Mouse (Mus musculus) limb, embryonic 14.5 days (tissue): ENCODE measurements around the gene Tmem151b. TPM values are rescaled to one million over a fixed set of nuclear protein-coding genes. Genes with fewer than 3 reads are reported as not detected.

Experiments used
- ATAC-seq: fragments of 200-750 bp; cut with Nextera tagmentation; 2 replicates; pipeline ENCODE4 v1.8.0; 2017; ENCODE audit warnings: low read depth, moderate number of reproducible peaks, moderate TSS enrichment; ENCODE audit not compliant: low FRiP score
- DNase-seq: peaks from one replicate; pipeline ENCODE4 v3.0.0-alpha.2; 2015; ENCODE audit warnings: low spot score
- H3K27ac ChIP-seq: fragments of 300-500 bp; sonication (generic); replicated peaks from 2 replicates; pipeline ENCODE4 v1.5.1; 2014; ENCODE audit warnings: low read depth, mild to moderate bottlenecking, low read length, moderate library complexity, mixed read lengths
- H3K27me3 ChIP-seq: fragments of 300-500 bp; sonication (generic); 2 replicates; pipeline ENCODE4 v1.6.1; 2014; ENCODE audit warnings: low read length, mixed read lengths; ENCODE audit not compliant: control insufficient read depth, insufficient read depth
- H3K36me3 ChIP-seq: fragments of 300-500 bp; sonication (generic); 2 replicates; pipeline ENCODE4 v1.6.1; 2014; ENCODE audit warnings: mild to moderate bottlenecking, low read length, moderate library complexity, mixed read lengths; ENCODE audit not compliant: control insufficient read depth, insufficient read depth
- H3K4me1 ChIP-seq: fragments of 300-500 bp; sonication (generic); 2 replicates; pipeline ENCODE4 v1.6.1; 2014; ENCODE audit warnings: antibody characterized with exemption, low read length, mixed read lengths; ENCODE audit not compliant: control insufficient read depth, insufficient read depth
- H3K4me2 ChIP-seq: fragments of 300-500 bp; sonication (generic); replicated peaks from 2 replicates; pipeline ENCODE4 v1.6.1; 2014; ENCODE audit warnings: low read depth, mild to moderate bottlenecking, low read length, moderate library complexity; ENCODE audit not compliant: severe bottlenecking
- H3K4me3 ChIP-seq: fragments of 300-500 bp; sonication (generic); replicated peaks from 2 replicates; pipeline ENCODE4 v1.5.1; 2014; ENCODE audit warnings: low read length
- H3K9ac ChIP-seq: fragments of 300-500 bp; sonication (generic); 2 replicates; pipeline ENCODE4 v1.6.1; 2014; ENCODE audit warnings: mild to moderate bottlenecking, low read depth, low read length, moderate library complexity; ENCODE audit not compliant: severe bottlenecking
- H3K9me3 ChIP-seq: fragments of 300-500 bp; sonication (generic); 2 replicates; pipeline ENCODE4 v1.6.1; 2016; ENCODE audit warnings: low read length; ENCODE audit not compliant: control insufficient read depth
- POLR2A ChIP-seq: fragments of 200-500 bp; IDR thresholded peaks from 2 replicates; pipeline ENCODE4 v1.8.0; 2012; ENCODE audit warnings: inconsistent platforms, mild to moderate bottlenecking, moderate library complexity, borderline replicate concordance; ENCODE audit not compliant: insufficient read depth, insufficient read length; ENCODE audit errors: extremely low read depth
- WGBS: fragments of 180-500 bp; shearing (Covaris S2); extraction: QIAGEN DNeasy Blood & Tissue Kit; methylation state at CpG from one replicate; pipeline ENCODE4 v1.1.7; 2014; 5-methylcytosine and 5-hydroxymethylcytosine counted together
- polyA plus RNA-seq, 2 experiments: library from polyadenylated mRNA; depleted of rRNA in 1 of 2; stranded (reverse) in 1 of 2; unstranded in 1 of 2; fragments of >200 nt; fragmentation: Nextera tagmentation in 1 of 2; extraction: Ambion mirVana in 1 of 2; gene quantifications; 2 replicates each; pipeline versions ENCODE4 v1.2.1 to v1.2.3; 2012 to 2014

The Tmem151b gene
- polyA plus RNA-seq, 2 experiments: 2.9 to 6.1 TPM

DNA sequence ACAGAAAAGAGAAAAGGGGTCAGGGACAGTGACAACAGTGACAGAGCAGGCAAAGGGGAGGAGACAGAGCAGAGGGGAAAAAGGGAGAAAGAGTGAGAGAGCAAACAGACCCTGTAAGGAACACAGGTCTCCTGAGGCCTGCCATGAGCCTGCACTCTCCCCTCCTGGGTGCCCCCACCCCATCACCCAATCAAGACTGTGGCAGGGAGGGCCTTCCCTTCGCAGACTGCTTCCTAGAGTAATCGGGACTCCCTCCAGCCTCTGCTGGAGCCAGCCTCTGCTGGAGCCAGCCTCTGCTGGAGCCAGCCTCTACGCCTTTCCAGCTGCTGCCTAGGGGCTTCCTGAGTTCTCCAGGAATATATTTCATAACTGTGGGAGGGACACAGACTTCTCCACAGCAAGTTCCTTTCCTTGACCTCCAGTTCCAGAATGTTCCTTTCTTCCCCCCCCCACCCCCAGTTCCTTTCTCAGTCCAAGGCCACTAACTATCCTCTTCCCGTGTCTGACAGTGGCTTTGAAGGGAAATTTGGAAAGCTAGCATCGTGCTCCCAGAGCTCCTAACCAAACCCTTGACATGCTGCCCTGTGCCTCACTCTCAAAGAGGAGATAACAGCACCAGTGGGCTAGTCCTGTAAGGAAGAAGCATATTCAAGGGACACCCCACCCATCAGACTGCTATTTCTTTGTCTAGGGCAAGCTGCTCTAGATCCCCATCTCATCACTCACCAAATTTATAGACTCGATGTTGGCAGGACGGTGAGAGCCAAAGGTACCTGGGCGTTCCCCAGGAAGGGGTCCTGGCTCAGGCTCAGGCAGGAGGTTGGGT, 43.3 kb upstream of the Tmem151b start:
- H3K9ac ChIP-seq: 0 out of 2 replicates have a peak overlapping the region, but pooled peaks have one; percentile 17
- TF ChIP-seq POLR2A: no peak
- H3K9me3 ChIP-seq: no peaks in the 10 kb centered on the region
- 50% methylated on average over 7 of the region's 8 CpGs for WGBS
- H3K27me3 ChIP-seq: no peaks in the 10 kb centered on the region
- H3K27ac ChIP-seq: no peak overlapping the region
- peak overlapping the region; percentile 88 for H3K4me2 ChIP-seq
- H3K36me3 ChIP-seq: peaks cover 17% of the 10 kb centered on the region
- peaks cover 48% of the 10 kb centered on the region for H3K4me1 ChIP-seq
- ATAC-seq (no peak), DNase-seq (no peak)
- no peak overlapping the region; the same call in 1 of the 2 replicates for H3K4me3 ChIP-seq

DNA sequence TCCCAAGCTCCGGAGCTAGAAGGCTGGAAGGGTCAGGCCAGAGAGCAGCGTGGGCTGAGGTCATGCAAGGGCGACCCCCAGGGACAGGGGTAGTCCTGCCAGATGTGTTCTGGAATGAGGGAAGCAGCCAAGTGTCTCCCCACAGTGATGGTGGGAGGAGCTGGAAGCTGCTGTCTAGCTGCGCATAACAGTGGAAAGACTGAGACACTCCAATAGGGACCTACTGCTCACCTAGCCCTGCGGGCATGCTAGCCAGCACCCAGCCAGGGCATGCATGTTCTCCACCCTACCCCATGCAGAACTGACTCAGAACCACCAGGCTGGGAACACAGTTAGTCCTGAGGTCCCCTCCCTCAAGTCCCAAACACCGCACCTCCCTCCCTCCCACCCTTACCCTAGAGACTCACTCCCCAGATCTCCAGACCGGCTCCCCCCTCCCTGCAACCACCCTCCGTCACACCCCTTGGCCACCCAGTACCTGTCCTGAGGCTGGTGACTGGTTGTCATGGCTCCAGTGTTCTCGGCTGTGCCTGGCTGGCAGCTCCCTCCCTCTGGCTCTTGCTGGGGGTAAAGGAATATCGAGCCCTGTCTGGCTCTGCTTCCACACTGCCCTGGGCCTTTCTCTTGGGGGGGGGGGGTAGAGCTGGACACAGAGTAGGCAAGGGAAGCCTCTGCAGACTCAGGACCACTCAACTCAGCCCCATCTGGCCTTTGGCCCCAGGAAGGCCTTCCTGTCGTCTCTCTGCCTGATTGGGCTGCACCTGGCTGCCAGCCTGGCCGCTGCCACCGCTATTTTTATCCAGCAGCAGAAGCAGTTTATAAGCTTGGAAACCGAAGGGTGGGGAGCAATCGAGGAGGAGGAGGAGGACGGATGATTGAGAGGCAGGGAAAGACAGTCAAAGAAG, 42.5 kb upstream of the Tmem151b start:
- H3K4me1 ChIP-seq: peaks cover 45% of the 10 kb centered on the region
- peaks cover 22% of the 10 kb centered on the region for H3K36me3 ChIP-seq
- no peak for TF ChIP-seq POLR2A
- H3K27ac ChIP-seq: no peak overlapping the region
- H3K9ac ChIP-seq: 0 out of 2 replicates have a peak overlapping the region, but pooled peaks have one; percentile 17
- WGBS: 41% methylated on average over 16 of the region's 16 CpGs
- peak overlapping the region; percentile 28 for H3K4me2 ChIP-seq
- H3K27me3 ChIP-seq: no peaks in the 10 kb centered on the region
- ATAC-seq (no peak), DNase-seq (no peak)
- H3K4me3 ChIP-seq: no peak overlapping the region; the same call in 1 of the 2 replicates
- H3K9me3 ChIP-seq: no peaks in the 10 kb centered on the region

DNA sequence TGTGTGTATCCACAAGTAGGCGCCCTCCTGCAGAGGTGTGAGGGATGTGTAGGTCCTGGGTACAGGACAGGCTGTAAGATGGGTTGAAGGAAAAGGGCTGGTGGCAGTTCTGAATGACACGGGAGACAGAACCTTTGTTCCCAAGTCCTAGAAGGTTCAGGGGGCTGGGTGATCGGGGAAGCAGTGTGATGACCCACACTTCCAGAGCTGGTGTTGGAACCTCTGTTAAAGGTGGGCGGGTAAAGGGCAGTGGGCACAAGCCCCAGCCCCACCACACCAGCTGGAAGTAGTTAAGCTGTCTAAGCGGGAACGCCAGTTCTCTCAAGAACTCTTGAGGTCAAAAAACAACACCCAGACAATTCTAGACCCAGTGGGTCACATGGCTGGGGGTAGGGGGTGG, 40.9 kb upstream of the Tmem151b start:
- Histone ChIP-seq H3K36me3 (peaks cover 23% of the 10 kb centered on the region), H3K27me3 (no peaks in the 10 kb centered on the region), H3K4me1 (peaks cover 34% of the 10 kb centered on the region), H3K9ac (no peak overlapping the region), H3K4me2 (no peak overlapping the region), H3K9me3 (no peaks in the 10 kb centered on the region), H3K4me3 (no peak overlapping the region), H3K27ac (no peak overlapping the region)
- no peak for ATAC-seq
- no peak for TF ChIP-seq POLR2A
- WGBS: 54% methylated on average over 6 of the region's 6 CpGs
- no peak for DNase-seq

DNA sequence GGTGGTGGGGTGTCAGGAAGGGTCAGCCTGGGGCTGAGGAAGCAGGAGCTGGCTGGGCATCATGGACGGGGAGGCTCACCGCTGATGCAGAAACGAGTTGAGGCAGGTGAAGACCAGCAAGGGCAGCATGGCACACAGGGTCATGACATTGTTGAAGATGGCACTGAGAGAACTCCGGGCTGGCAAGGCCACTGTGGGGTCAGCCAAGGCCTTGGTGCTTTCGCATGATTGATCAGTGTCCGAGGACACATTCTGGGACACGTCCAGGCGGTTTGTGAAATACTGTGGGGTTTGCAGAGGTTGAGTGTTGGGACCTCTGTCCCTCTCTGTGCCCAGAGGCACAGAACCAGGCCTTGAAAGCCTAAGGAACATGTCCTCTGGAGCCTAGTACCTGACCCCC, 40.4 kb upstream of the Tmem151b start:
- H3K4me1 ChIP-seq: peaks cover 37% of the 10 kb centered on the region

DNA sequence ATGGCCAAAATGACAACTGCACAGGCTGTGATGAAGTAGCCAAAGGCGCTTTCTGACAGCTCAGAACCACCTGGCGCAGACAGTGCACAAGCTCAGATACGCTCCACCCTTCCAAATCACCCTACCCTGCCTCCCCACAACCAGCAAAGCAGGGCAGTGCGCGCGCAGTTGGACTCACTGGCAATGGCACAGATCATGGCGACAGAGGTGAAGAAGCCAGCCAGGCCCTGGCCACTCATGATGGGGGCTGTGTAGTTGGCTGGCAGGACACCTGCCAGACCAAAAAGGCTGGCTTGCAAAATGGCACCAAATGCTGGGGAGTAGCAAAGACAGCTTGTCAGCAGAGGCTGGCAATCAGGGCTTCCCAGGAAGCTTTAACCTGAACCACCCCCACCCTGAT, 39.8 kb upstream of the Tmem151b start:
- peaks cover 23% of the 10 kb centered on the region for H3K36me3 ChIP-seq
- H3K27ac ChIP-seq: no peak overlapping the region
- DNase-seq (no peak), ATAC-seq (no peak)
- no peak overlapping the region for H3K9ac ChIP-seq
- H3K4me1 ChIP-seq: peaks cover 36% of the 10 kb centered on the region
- H3K4me2 ChIP-seq: no peak overlapping the region
- no peak overlapping the region for H3K4me3 ChIP-seq
- H3K27me3 ChIP-seq: no peaks in the 10 kb centered on the region
- no peaks in the 10 kb centered on the region for H3K9me3 ChIP-seq
- 98% methylated on average over 7 of the region's 7 CpGs for WGBS
- no peak for TF ChIP-seq POLR2A

More for the DNA sequence above, 40.4 kb upstream of the Tmem151b start:
- Histone ChIP-seq H3K9me3 (no peaks in the 10 kb centered on the region), H3K27me3 (no peaks in the 10 kb centered on the region), H3K36me3 (peaks cover 23% of the 10 kb centered on the region), H3K27ac (no peak overlapping the region), H3K4me3 (no peak overlapping the region), H3K4me2 (no peak overlapping the region), H3K9ac (no peak overlapping the region)
- no peak for TF ChIP-seq POLR2A
- 94% methylated on average over 8 of the region's 8 CpGs for WGBS
- ATAC-seq: no peak
- no peak for DNase-seq
